Mouse (Mus musculus): Measurements from ENCODE around the gene Sec13. TPM values are rescaled to one million over a fixed set of nuclear protein-coding genes. Genes with fewer than 3 reads are reported as not detected.

The Sec13 gene
- polyA plus RNA-seq, 1 experiment from 2014 or later: 196 TPM

GRCm38 (mm10) chr6:113745117-113745516, 4.6 kb upstream of the Sec13 start:
- Histone ChIP-seq H3K36me3 (replicated peaks; ENCODE audit: control insufficient read depth, insufficient read depth) (peaks cover 20% of the 10 kb centered on the region), H3K9me3 (ENCODE audit: control insufficient read depth, low read length) (no peaks in the 10 kb centered on the region), H3K4me2 (replicated peaks) (no peak overlapping the region), H3K4me1 (replicated peaks; ENCODE audit: control insufficient read depth, insufficient read depth, low read length) (no peaks in the 10 kb centered on the region; the same call in 1 of the 2 replicates), H3K27ac (no peak overlapping the region), H3K27me3 (ENCODE audit: control insufficient read depth, insufficient read depth, low read length) (no peaks in the 10 kb centered on the region), H3K4me3 (replicated peaks; ENCODE audit: low read length) (no peak overlapping the region), H3K9ac (no peak overlapping the region)
- DNase-seq (ENCODE audit: low spot score) (no peak), ATAC-seq (ENCODE audit: low FRiP score) (no peak)

DNA sequence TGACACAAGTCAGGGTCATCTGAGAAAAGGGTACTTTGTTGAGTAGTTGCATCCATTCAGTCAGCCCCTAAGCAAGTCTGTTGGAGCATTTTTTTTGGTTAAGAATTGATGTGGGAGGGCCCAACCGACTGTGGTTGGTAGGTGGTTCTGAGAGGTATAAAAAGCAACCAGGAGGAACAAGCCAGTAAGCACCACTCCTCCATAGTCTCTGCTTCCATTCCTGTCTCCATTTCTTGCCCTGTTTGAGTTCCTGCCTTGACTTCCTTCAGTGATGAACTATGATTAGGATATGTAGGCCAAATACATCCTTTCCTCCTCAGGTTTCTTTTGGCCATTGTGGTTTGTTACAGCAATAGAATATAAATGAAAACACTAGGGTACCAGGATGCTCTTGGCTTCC, 2.6 kb upstream of the Sec13 start:
- Histone ChIP-seq H3K27me3 (ENCODE audit: control insufficient read depth, insufficient read depth, low read length) (no peaks in the 10 kb centered on the region), H3K27ac (no peak overlapping the region), H3K4me2 (replicated peaks) (no peak overlapping the region), H3K36me3 (replicated peaks; ENCODE audit: control insufficient read depth, insufficient read depth) (peaks cover 20% of the 10 kb centered on the region), H3K9ac (no peak overlapping the region), H3K9me3 (ENCODE audit: control insufficient read depth, low read length) (no peaks in the 10 kb centered on the region), H3K4me3 (replicated peaks; ENCODE audit: low read length) (no peak overlapping the region), H3K4me1 (replicated peaks; ENCODE audit: control insufficient read depth, insufficient read depth, low read length) (peaks cover 10% of the 10 kb centered on the region)
- DNase-seq (ENCODE audit: low spot score) (no peak), ATAC-seq (ENCODE audit: low FRiP score) (no peak)
- 59% methylated on average over 1 of the region's 1 CpGs for WGBS

- no peak for ATAC-seq (ENCODE audit: low FRiP score)
- H3K9me3 ChIP-seq (ENCODE audit: control insufficient read depth, low read length): no peaks in the 10 kb centered on the region
- H3K27ac ChIP-seq: no peak overlapping the region
- DNase-seq (ENCODE audit: low spot score): no peak
- no peaks in the 10 kb centered on the region for H3K27me3 ChIP-seq (ENCODE audit: control insufficient read depth, insufficient read depth, low read length)
- H3K9ac ChIP-seq: no peak overlapping the region
- H3K4me2 ChIP-seq (replicated peaks): no peak overlapping the region
- WGBS: 83% methylated on average over 1 of the region's 1 CpGs
- peaks cover 10% of the 10 kb centered on the region for H3K4me1 ChIP-seq (replicated peaks; ENCODE audit: control insufficient read depth, insufficient read depth, low read length)
- no peak overlapping the region for H3K4me3 ChIP-seq (replicated peaks; ENCODE audit: low read length)
- peaks cover 20% of the 10 kb centered on the region for H3K36me3 ChIP-seq (replicated peaks; ENCODE audit: control insufficient read depth, insufficient read depth)
These were observed 1.8 kb upstream of the Sec13 start for GRCm38 (mm10) chr6:113742321-113742720.

DNA sequence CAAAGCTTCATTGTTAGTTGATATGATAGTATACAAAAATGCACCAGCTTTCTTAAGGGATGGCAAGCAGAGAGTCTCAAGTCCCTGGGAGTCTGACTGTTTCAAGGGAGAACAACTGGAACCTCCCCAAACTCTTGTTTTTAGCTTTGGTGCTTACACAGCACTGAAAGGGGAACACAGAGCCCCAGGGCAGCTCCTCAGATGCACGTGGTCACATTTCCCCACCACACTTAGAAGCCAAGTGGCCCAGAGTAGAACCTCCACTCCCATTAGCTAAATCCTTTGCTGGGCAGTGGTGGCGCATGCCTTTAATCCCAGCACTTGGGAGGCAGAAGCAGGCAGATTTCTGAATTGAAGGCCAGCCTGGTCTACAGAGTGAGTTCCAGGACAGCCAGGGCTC, 882 bp upstream of the Sec13 start:
- no peak overlapping the region for H3K27ac ChIP-seq
- ATAC-seq (ENCODE audit: low FRiP score): no peak
- H3K4me1 ChIP-seq (replicated peaks; ENCODE audit: control insufficient read depth, insufficient read depth, low read length): peaks cover 10% of the 10 kb centered on the region
- no peak overlapping the region for H3K4me2 ChIP-seq (replicated peaks)
- H3K9me3 ChIP-seq (ENCODE audit: control insufficient read depth, low read length): no peaks in the 10 kb centered on the region
- H3K4me3 ChIP-seq (replicated peaks; ENCODE audit: low read length): no peak overlapping the region
- no peak overlapping the region for H3K9ac ChIP-seq
- H3K36me3 ChIP-seq (replicated peaks; ENCODE audit: control insufficient read depth, insufficient read depth): peaks cover 24% of the 10 kb centered on the region
- WGBS: 70% methylated on average over 2 of the region's 2 CpGs
- no peaks in the 10 kb centered on the region for H3K27me3 ChIP-seq (ENCODE audit: control insufficient read depth, insufficient read depth, low read length)
- DNase-seq (ENCODE audit: low spot score): no peak

- peaks cover 57% of the 10 kb centered on the region for H3K36me3 ChIP-seq (replicated peaks; ENCODE audit: control insufficient read depth, insufficient read depth)
- no peak for ATAC-seq (ENCODE audit: low FRiP score)
- H3K27ac ChIP-seq: no peak overlapping the region
- no peaks in the 10 kb centered on the region for H3K9me3 ChIP-seq (ENCODE audit: control insufficient read depth, low read length)
- 95% methylated on average over 9 of the region's 9 CpGs for WGBS
- H3K4me1 ChIP-seq (replicated peaks; ENCODE audit: control insufficient read depth, insufficient read depth, low read length): peaks cover 10% of the 10 kb centered on the region
- no peaks in the 10 kb centered on the region for H3K27me3 ChIP-seq (ENCODE audit: control insufficient read depth, insufficient read depth, low read length)
- no peak overlapping the region for H3K4me2 ChIP-seq (replicated peaks)
- H3K9ac ChIP-seq: no peak overlapping the region
- no peak for DNase-seq (ENCODE audit: low spot score)
- no peak overlapping the region for H3K4me3 ChIP-seq (replicated peaks; ENCODE audit: low read length)
These were observed 3.1 kb downstream of the Sec13 start for GRCm38 (mm10) chr6:113737318-113738046.

DNA sequence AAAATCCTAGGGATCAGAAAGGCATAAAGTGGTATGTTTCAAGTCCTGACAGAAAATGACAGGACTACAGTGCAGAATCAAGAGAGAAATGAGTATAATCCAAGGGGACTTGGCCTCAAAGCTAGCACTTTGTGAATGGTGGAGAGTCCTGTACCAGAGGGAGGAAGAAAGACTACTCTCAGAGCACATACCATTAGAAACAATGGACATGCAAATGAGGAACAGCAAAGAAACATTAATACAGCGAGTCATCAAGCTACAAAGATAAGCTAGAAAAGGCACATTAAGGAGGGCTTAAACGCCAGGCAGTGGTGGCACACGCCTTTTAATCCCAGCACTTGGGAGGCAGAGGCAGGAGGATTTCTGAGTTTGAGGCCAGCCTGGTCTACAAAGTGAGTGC, 9.2 kb downstream of the Sec13 start:
- H3K27me3 ChIP-seq (ENCODE audit: control insufficient read depth, insufficient read depth, low read length): no peaks in the 10 kb centered on the region
- ATAC-seq (ENCODE audit: low FRiP score): no peak
- H3K4me1 ChIP-seq (replicated peaks; ENCODE audit: control insufficient read depth, insufficient read depth, low read length): no peaks in the 10 kb centered on the region

DNA sequence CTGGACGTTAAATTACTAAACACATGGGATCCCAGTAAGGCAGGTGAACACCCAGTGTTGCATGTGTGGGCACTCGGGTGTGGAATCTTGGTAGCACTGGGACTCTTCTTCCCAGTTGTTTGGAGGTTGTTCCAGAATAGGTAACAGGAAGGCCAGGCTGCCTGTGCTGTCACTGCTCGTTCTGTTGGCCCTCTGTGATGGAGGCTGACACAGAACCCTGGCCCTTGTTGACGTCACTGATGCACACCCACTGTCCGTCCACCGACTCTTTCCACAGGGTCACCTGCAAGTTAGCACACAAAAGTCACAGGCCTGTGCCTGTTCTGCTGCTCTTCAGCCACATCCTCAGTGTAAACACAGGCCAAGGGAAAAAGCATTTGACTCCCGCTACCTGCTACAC, 12.4 kb downstream of the Sec13 start:
- H3K4me3 ChIP-seq (replicated peaks; ENCODE audit: low read length): no peak overlapping the region
- H3K9ac ChIP-seq: no peak overlapping the region
- peaks cover 99% of the 10 kb centered on the region for H3K36me3 ChIP-seq (replicated peaks; ENCODE audit: control insufficient read depth, insufficient read depth)
- no peaks in the 10 kb centered on the region for H3K9me3 ChIP-seq (ENCODE audit: control insufficient read depth, low read length)
- no peaks in the 10 kb centered on the region for H3K27me3 ChIP-seq (ENCODE audit: control insufficient read depth, insufficient read depth, low read length)
- H3K4me1 ChIP-seq (replicated peaks; ENCODE audit: control insufficient read depth, insufficient read depth, low read length): no peaks in the 10 kb centered on the region
- H3K27ac ChIP-seq: no peak overlapping the region
- WGBS: 93% methylated on average over 7 of the region's 7 CpGs
- no peak for ATAC-seq (ENCODE audit: low FRiP score)
- no peak overlapping the region for H3K4me2 ChIP-seq (replicated peaks)
- DNase-seq (ENCODE audit: low spot score): no peak

More for the DNA sequence above, 9.2 kb downstream of the Sec13 start:
- no peaks in the 10 kb centered on the region for H3K9me3 ChIP-seq (ENCODE audit: control insufficient read depth, low read length)
- H3K9ac ChIP-seq: no peak overlapping the region
- no peak overlapping the region for H3K4me2 ChIP-seq (replicated peaks)
- WGBS: 93% methylated on average over 3 of the region's 3 CpGs
- H3K27ac ChIP-seq: no peak overlapping the region
- no peak overlapping the region for H3K4me3 ChIP-seq (replicated peaks; ENCODE audit: low read length)
- no peak for DNase-seq (ENCODE audit: low spot score)
- H3K36me3 ChIP-seq (replicated peaks; ENCODE audit: control insufficient read depth, insufficient read depth): peaks cover 99% of the 10 kb centered on the region

DNA sequence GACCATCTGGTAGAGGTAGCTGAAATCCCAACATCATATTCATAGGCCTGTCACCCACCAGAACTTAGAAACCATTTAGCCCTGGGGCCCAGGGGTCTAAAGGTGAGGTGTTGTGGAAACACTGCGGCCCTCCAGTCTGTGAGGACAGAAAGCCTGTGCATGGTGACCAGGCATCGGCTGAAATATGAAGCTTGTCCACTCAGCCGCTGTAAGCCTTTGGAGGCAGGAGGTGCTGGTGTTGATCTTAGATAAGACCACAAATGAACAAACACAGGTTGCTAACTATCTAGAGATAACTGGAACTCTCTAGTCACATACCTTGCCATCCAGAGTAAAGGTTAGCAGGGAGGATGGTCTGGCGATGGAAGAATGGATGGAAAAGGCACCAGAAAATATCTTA, 19.5 kb downstream of the Sec13 start:
- WGBS: 96% methylated on average over 4 of the region's 4 CpGs
- H3K4me1 ChIP-seq (replicated peaks; ENCODE audit: control insufficient read depth, insufficient read depth, low read length): no peaks in the 10 kb centered on the region
- H3K27ac ChIP-seq: no peak overlapping the region
- H3K4me2 ChIP-seq (replicated peaks): no peak overlapping the region
- ATAC-seq (ENCODE audit: low FRiP score): no peak
- no peak for DNase-seq (ENCODE audit: low spot score)
- H3K4me3 ChIP-seq (replicated peaks; ENCODE audit: low read length): no peak overlapping the region
- H3K36me3 ChIP-seq (replicated peaks; ENCODE audit: control insufficient read depth, insufficient read depth): peaks cover 87% of the 10 kb centered on the region
- no peaks in the 10 kb centered on the region for H3K9me3 ChIP-seq (ENCODE audit: control insufficient read depth, low read length)
- no peak overlapping the region for H3K9ac ChIP-seq
- H3K27me3 ChIP-seq (ENCODE audit: control insufficient read depth, insufficient read depth, low read length): no peaks in the 10 kb centered on the region

GRCm38 (mm10) chr6:113719878-113720277, 20.7 kb downstream of the Sec13 start, which contains the start of gene Ghrl:
Ghrl (minus strand) TSS chr6:113719880.
- Histone ChIP-seq H3K27ac (no peak within 1 kb of the TSS), H3K4me1 (replicated peaks; ENCODE audit: control insufficient read depth, insufficient read depth, low read length) (no peaks in the 10 kb centered on the region), H3K9ac (no peak within 1 kb of the TSS), H3K4me2 (replicated peaks) (no peak within 1 kb of the TSS), H3K4me3 (replicated peaks; ENCODE audit: low read length) (no peak within 1 kb of the TSS), H3K27me3 (ENCODE audit: control insufficient read depth, insufficient read depth, low read length) (no peaks in the 10 kb centered on the region), H3K36me3 (replicated peaks; ENCODE audit: control insufficient read depth, insufficient read depth) (peaks cover 86% of the 10 kb centered on the region), H3K9me3 (ENCODE audit: control insufficient read depth, low read length) (no peaks in the 10 kb centered on the region)
- DNase-seq (ENCODE audit: low spot score): no peak
- ATAC-seq (ENCODE audit: low FRiP score): no peak
- WGBS: 94% methylated on average over 3 of the region's 3 CpGs

DNA sequence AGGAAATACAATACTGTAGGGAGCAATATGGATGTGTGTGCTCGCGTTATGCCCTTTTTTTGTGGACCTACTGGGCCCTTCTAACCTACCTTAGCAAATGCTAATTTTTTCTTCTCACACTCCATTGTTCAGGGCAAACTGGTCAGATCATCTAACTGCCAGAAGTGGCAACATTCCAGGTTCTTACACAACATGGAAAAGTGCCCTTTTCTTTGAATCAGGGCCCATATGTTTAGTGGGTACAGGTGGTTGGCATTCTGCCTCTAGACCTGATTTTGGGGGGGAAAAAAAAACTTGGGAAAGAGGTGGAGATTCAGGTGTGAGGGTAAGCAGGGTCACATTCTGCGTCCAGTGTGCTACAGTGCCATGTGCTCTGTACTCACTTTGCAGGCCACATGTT, 23.0 kb downstream of the Sec13 start:
- Histone ChIP-seq H3K4me2 (replicated peaks) (no peak overlapping the region), H3K9ac (no peak overlapping the region), H3K36me3 (replicated peaks; ENCODE audit: control insufficient read depth, insufficient read depth) (peaks cover 86% of the 10 kb centered on the region), H3K27me3 (ENCODE audit: control insufficient read depth, insufficient read depth, low read length) (no peaks in the 10 kb centered on the region), H3K9me3 (ENCODE audit: control insufficient read depth, low read length) (no peaks in the 10 kb centered on the region), H3K27ac (no peak overlapping the region), H3K4me3 (replicated peaks; ENCODE audit: low read length) (no peak overlapping the region), H3K4me1 (replicated peaks; ENCODE audit: control insufficient read depth, insufficient read depth, low read length) (no peaks in the 10 kb centered on the region)
- DNase-seq (ENCODE audit: low spot score) (no peak), ATAC-seq (ENCODE audit: low FRiP score) (no peak)
- 97% methylated on average over 3 of the region's 3 CpGs for WGBS
